Mouse (Mus musculus): Measurements from ENCODE around the gene Syt3.

Syt3 gene

DNA sequence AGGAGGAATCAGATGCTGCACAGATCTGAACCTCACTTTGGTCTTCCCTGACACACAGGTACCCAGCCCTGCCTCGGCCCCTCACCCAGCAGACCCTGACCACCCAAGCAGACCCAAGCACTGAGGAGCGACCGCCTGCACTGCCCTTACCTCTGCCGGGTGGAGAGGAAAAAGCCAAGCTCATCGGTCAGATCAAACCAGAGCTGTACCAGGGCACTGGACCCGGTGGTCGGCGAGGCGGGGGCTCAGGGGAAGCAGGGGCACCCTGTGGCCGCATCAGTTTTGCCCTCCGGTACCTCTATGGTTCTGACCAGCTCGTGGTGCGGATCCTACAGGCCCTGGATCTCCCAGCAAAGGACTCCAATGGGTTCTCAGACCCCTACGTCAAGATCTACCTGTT is 8.4 kb downstream of the Syt3 start:
- in situ Hi-C loops (cut with MboI; ENCODE audit: unreplicated experiment in 2 of 2): no loop called here

DNA sequence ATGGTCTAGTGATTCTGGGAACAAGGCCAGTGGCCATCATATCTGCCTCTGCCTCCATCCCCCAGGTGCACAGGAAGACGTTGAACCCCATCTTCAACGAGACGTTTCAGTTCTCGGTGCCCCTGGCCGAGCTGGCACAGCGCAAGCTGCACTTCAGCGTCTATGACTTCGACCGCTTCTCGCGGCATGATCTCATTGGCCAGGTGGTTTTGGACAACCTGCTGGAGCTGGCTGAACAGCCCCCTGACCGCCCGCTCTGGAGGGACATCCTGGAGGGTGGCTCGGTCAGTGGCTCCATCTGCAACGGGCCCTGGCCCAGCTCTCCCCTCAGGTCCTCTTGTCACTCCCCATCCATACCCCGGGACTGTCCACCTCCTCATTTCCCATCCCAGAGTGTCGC is 9.4 kb downstream of the Syt3 start:
- in situ Hi-C loops (cut with MboI; ENCODE audit: unreplicated experiment in 2 of 2): no loop called here

DNA sequence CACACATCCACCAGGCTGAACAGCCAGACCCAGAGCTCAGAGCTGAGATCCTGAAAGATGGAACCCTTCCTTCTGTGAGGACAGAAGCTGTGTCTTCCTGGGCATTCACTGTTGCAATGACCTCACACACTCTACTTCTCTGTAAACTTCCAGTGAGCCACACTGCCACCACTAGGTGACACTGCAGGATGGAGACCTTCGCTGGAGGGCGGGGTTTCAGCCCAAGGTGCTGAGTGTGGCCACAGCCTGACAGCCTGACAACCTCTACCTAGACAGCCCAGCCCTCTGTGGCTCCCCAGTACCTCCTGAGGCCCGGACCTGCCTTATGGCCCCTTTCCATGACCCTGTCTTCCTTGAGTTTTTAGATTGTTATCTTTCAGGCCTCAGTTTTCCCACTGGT is 14.7 kb downstream of the Syt3 start:
- in situ Hi-C loops (cut with MboI; ENCODE audit: unreplicated experiment in 2 of 2): no loop called here

DNA sequence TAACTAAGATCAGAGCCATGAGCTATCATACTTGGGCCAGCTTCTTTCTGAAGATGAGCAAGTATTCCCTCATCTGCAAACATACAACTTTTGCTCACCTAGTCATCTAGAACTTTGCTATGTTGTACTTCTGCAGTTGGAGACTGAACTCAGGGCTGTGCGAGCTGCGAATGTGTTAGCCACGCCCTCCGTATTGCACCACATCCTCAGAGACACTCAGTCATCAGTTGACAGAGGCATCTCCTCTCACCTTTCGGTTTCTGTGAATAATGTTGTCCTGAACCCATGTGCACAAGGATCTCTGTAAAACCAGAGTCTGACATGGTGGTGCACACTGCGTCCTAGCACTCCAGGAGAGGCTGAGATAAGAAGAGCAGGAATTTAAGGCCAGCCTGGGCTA is 17.8 kb downstream of the Syt3 start:
- in situ Hi-C loops (cut with MboI; ENCODE audit: unreplicated experiment in 2 of 2): no loop called here

DNA sequence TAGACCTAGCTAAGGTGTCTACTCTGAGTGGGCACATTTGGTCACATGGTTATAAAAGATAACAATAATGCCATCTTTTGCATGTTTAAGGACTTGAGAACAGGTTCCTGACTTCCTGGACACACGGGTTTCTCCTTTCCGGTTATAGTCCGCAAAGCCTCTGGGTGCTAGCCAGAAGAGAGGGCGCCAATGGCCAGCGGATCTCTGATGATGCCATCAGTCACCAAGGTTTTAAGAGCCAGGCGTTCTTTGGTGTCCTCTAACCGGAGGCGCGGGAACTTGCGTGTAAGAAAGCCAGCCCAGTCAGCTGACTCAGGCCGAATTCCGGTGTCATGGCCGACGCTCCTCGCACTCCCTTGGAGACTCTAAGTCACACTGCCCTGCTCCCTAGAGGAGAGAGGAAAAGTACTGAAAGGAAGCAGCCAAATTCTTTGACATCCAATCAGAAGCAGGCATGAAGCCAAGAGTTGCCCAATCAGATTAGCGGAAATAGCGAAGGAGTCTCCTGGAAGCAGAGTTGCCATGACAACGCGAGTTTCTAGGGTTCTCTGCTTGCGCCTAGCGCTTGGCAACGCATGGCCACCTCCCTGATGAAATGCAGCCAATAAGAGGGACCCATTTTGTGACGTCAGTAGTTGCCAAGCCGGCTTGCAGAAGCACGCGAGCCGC is 21.6 kb downstream of the Syt3 start:
- in situ Hi-C loops (cut with MboI; ENCODE audit: unreplicated experiment in 2 of 2): no loop called here

DNA sequence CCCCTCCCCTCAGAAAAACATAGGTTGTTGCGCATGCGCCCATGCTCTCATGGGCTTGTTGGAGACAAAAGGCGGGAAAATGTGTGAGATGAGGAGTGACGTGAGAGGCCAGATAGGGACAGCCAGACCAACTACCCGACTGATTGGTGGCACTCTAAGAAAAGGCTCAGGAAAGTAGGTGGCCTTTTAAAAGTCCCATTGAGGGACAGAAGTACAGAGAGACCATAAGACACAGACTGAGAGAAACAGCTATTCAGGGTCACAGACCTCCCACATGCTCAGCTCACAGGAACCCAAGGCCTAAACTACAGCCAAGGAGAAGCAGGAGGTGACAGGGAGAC is 22.1 kb downstream of the Syt3 start:
- in situ Hi-C loops (cut with MboI; ENCODE audit: unreplicated experiment in 2 of 2): no loop called here

DNA sequence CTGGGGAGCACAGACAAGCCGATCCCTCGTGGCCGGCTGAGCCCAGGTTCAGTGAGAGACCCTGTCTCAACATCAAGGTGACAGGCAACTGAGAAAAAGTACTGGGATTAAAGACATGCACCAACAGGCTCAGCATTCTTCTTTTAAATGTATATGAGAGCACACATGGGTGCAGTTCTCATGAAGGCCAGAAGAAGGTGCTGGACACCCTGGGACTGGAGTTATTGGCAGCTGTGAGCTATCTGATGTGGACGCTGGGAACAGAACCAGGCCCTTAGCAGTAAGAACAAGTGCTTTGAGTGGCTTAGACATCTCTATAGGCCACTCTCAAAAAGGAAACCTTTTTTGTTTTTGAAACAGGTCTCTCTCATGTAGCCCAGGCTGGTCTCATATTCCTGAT is 27.2 kb downstream of the Syt3 start:
- in situ Hi-C loops (cut with MboI; ENCODE audit: unreplicated experiment in 2 of 2): no loop called here

DNA sequence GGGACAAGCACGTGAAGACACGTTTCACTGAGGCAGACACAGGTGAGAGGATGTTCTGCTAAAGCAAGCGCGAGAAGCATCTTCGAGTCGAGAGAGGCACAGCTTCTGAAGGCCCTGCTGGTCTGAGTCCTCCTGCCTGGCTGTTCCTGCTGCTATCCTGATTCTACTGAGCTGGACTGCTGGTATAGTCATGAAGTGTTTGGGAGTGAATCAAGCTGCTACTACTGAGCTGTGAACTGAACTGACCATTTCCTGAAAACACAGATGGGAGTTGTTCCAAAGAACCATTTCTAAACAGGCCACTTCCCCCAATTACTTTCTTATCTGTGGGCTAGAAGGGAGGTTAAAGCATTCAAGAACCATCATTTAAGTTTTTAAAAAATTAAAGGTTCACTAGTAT is 29.4 kb downstream of the Syt3 start:
- in situ Hi-C loops (cut with MboI; ENCODE audit: unreplicated experiment in 2 of 2): no loop called here

DNA sequence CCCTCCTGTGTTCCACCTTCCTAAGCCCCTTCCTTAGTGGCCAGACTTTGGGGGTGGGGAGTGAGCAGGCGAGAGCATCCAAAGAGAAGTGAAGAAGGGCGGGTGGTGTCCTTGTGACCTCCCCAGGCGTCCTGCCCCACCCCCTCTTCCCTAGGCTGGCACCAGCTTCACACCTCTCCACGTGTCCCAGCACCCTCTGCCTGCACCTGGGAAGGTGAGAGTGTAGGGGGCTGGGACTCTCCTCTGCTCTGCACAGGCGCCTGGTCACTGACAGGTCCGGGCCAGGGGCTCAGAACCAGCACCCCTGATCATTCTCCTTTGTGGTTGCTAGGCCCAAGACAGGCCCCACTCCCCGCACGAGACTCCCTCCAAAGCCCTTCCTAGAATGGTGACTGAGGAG is 43.8 kb downstream of the Syt3 start:
- in situ Hi-C loops (cut with MboI; ENCODE audit: unreplicated experiment in 2 of 2): no loop called here

DNA sequence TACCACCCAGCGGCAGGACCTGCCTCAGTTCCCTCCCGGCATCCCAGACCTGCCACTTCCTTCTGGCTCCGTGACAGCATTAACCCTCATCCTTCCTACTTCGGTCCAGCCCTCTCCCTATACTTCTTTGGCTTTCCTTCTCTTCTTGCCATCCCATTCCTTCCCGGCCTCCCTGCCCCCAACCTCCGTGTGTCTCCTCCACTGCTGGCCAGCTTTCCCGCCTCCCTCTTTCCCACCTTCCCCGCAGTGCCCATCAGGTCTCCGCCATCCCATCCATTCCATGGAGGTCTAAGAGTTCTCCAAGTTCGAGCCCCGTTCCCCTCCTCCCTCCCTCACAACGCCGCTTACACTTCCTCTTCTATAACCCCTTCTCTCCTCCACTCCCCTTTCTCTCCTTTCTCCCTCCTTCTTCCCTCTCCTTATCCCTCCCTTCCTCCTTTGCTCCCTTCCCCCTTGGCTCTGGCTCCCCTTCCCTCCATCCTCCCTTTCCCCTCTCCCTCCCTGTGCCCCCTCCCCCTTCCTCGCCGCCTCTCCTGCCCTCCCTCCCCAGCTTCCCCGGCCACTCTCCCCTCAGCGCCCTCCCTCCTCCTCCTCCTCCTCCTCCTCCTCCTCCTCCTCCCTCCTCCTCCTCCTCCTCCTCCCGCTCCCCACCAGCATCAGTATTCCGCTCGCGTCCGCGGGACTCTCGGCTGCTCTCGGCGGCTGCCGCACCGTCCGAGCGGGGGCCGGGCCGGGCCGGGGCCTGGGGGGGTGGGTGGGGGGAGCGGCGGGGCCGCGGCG is 44.5 kb downstream of the Syt3 start:
- in situ Hi-C loops (cut with MboI; ENCODE audit: unreplicated experiment in 2 of 2): no loop called here

DNA sequence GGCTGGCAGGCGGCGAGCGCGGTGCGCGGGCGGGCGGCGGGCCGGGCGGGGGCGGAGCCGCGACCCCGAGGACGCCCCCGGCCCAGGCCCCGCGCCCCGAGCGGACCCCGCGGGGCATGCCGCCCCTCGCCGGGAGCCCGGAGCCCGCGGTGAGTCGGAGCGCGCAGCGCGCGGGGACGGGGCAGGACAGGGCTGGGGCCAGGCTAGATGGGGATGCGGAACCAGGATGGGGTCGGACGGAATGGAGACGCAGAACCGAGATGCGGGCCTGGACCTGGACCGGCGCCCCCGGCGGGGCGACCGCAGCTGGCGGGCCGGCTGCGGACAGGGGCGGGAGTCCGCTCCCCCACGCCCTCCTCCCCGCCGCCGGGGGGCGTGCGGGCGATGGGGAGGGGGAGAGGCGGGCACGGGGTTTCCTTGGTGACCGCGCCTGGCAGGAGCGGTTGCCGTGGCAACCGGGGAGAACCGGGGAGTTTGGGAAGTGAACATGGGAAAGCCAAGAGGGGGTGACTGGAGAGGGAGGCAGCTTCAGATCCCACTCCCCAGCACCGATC is 45.1 kb downstream of the Syt3 start, which contains the start of gene Lrrc4b:
Gene Lrrc4b, plus strand, starts transcription at position 51 of the 554 bp plus-strand sequence.
- in situ Hi-C loops (cut with MboI; ENCODE audit: unreplicated experiment in 2 of 2): no loop called here

DNA sequence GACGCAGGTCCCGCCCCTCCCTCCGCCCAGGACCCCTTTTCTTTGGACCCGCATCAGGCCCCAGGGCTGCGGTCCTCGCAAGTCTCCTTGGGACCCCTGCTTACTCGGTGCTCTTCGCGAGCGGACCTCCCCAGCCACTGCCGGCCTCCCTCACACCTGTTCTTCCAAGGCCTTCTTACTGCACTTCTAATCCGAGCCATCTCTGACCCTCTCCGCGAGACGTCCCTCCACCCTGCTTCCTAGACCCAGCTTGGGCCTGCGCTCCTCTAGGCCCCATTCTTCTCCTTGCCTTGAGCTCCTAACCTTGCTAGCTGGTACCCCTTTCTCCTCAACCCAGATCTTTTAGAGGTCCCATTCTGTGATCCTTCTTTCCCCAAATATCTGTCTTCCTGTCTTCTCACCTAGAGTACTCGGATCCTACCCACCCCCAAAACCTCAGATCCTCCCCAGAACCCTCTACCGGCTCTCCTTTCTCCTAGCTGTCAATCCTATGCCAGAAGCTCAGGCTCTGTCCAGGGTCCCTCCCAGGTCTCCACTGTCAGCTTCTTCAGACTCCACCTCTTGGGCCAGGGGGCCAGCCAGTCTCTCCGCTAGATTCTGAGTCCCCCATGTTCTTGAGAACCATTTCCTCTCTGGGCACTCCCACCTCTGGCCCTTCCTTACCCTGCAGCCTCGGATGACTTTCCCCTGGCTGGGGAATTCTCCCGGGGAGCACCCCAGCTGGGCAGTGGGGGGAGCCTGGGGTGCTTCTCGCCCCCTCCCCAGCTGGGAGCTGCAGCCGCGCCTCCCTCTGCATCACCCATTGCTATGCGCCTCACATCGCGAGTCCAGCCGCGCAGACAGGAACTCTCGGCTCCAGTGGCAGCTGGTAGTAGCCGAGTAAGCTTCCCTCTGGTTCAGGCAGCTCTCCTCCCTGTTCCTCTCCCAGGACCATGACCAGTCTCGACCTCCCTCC is 45.9 kb downstream of the Syt3 start:
- in situ Hi-C loops (cut with MboI; ENCODE audit: unreplicated experiment in 2 of 2): no loop called here

DNA sequence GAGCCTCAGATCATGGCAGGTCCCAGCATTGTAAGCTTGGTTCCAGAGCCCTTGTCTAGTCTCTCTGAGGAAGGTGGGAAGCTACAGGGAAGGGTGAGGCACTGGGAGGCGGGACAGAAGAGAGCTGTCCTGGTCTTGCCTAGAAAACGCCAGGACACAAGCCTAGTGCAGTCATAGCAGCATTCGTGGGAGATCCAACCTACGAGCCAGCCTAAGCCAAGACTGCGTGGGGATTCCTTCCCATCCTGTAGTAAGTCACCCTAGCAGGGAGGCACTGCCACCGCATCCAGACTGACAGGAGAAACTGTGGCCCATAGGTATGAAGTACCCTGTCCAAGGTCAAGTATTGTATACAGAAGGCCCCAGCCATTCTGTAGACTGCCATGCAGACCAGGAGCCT is 48.6 kb downstream of the Syt3 start:
- in situ Hi-C loops (cut with MboI; ENCODE audit: unreplicated experiment in 2 of 2): no loop called here

DNA sequence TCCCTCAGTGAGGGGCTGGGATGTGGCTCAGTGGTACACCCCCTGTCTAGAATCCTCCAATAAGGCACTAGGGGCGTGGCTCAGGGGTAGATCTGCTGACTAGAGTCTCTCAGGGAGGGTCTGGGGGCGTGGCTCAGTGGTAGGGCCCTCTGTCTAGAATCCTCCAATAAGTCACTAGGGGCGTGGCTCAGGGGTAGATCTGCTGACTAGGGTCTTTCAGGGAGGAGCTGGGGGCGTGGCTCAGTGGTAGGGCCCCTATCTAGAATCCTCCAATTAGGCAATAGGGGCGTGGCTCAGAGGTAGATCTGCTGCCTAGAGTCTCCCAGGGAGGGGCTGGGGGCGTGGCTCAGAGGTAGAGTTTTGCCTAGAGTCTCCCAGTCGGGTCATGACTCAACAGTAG is 49.5 kb downstream of the Syt3 start:
- in situ Hi-C loops (cut with MboI; ENCODE audit: unreplicated experiment in 2 of 2): no loop called here

DNA sequence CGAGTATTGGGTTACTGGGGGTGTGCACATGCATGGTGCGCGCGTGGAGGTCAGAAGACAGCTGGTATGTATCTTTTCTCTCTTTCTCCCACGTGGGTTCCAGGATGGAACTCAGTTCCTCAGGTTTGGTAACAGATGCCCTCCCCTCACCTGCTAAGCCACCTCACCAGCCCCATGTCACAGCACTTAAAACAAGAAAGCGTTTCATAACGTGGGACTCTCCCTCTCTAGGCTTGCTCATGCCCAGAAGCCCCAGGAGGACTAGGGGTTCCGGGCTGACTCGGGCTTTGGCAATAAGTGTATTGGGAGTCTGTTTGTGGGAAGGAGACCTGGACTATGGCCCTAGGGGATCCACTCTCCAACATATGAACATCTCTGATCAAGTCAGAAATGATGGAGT is 50.2 kb downstream of the Syt3 start:
- in situ Hi-C loops (cut with MboI; ENCODE audit: unreplicated experiment in 2 of 2): no loop called here

DNA sequence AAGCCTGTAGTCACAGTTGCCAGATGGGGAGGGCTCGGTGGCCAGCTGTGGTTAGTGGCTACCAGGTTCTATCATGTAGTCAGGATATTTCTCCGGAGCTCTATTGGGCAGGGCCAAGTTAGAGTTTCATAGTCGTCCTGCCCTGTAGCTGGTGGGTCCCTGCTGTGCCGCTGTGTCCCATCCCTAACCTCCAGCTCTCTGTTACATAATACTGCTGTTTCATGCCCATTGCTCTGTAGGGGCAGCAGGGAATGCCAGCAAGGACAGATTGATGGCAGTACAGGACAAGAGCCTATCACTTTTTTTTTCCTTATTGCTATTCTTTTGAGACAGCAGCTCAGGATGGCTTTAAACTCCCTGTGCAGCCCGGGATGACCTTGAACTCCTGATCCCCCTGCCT is 51.9 kb downstream of the Syt3 start:
- in situ Hi-C loops (cut with MboI; ENCODE audit: unreplicated experiment in 2 of 2): no loop called here

DNA sequence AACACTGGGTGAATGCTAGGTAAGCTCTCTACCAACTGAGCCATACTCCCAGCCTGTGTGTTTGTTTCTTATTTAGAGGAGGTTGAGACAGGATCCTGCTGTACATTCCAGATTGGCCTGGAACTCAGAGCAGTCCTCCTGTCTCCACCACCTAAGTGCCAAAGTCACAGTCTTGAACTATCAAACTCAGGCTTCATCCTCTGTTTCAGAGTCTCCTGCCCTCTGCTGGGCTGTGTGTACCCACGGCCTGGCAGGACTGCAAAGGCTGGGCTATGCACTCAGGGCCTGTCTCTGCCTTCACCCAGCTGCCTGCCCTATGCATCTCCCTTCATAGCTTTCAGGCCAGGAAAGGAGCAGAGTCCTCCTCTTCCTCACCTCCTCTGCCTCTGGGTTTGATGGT is 52.4 kb downstream of the Syt3 start:
- in situ Hi-C loops (cut with MboI; ENCODE audit: unreplicated experiment in 2 of 2): no loop called here

DNA sequence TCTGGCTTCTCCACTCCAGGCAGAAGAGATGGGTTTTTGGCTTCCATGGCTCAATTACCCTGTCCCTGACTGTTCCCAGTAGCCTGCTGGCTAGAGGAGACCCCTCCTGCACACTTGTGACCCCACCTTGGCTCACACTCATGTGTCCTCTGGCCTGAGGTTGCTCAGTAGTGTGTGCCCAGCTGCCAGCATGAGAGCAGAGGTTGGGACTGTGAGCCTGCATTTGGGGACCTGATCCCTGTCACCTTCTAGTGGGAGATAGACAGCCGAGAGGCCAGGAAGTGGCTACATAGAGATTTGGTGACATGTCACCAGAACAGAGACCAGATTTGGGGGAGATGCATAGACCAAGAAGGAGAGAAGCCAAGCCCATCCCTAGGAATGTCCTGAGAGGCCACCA is 53.3 kb downstream of the Syt3 start:
- in situ Hi-C loops (cut with MboI; ENCODE audit: unreplicated experiment in 2 of 2): no loop called here

DNA sequence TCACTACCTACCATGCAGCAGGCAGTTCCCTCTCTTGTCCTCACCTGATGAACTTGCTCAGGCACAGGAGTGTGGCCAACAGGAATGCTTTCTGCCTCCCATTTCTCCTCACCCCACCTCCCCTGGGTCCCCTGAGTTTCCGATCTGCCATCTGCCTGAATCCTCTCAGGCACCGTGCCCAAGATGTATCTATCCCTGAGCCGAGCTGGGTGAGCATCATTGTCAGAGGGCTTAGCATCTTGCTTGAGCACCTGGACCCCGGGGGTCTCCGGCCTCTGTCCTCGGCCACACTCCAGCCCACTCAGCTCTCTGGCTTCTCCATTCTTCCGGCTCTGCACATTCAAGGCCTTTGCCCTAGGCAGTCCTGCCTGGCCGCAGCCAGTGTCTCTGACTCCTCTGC is 54.0 kb downstream of the Syt3 start:
- in situ Hi-C loops (cut with MboI; ENCODE audit: unreplicated experiment in 2 of 2): no loop called here

DNA sequence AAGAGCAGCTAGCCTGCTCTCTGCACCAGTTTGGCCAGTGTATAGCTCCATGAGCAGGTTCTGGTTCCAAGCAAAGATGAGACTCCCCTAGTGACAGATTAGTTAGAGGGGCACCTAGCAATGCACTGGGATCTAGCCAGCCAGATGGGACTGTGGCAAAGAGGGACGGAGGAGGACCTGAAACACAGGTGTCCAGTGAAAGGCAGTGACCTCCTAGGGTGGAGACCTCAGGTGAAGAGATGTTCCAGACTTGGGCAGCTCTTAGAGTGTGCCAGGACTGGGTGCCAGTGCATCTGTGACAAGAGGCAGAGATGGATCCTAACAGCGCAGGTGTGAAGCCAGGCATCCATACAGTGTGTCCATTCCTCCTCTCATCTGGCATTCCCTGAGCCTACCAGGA is 55.8 kb downstream of the Syt3 start:
- in situ Hi-C loops (cut with MboI; ENCODE audit: unreplicated experiment in 2 of 2): no loop called here

DNA sequence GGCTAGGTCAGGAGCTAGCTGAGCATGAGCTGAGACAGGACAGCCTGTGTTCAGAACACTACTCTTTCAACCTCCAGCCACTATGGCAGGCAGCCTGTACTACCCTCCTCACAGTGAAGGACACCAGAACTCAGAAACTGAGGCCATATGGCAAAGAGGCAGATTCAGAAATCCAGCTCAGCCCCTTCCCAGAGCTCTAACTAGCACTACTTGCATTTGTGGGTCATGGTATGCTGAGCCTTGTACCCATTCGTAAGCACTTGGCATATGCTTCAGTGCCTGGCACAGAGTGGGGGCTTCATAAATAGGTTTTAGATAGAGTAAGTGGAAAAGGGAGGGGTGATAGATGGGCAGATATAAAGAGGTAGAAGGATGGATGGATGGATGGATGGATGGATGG is 56.6 kb downstream of the Syt3 start:
- in situ Hi-C loops (cut with MboI; ENCODE audit: unreplicated experiment in 2 of 2): no loop called here
